Mouse (Mus musculus) kidney, postnatal 0 days (tissue): ENCODE data around the gene Tmem170b. TPM values are rescaled to one million over a fixed set of nuclear protein-coding genes. Genes with fewer than 3 reads are reported as not detected.

Experiments used
- ATAC-seq: fragments of 200-750 bp; cut with Nextera tagmentation; replicated peaks from 2 replicates; pipeline ENCODE4 v1.8.0; 2017; ENCODE audit warnings: low read depth, moderate number of reproducible peaks, moderate TSS enrichment, moderate library complexity; ENCODE audit not compliant: low FRiP score
- DNase-seq: peaks from one replicate; pipeline ENCODE4 v3.0.0-alpha.2; 2016; ENCODE audit warnings: low spot score
- H3K27ac ChIP-seq: fragments of 300-500 bp; sonication (generic); 2 replicates; pipeline ENCODE4 v1.5.1; 2014; ENCODE audit warnings: mild to moderate bottlenecking
- H3K27me3 ChIP-seq: fragments of 300-500 bp; sonication (generic); 2 replicates; pipeline ENCODE4 v1.6.1; 2014; ENCODE audit warnings: low read length, mixed read lengths; ENCODE audit not compliant: insufficient read depth
- H3K36me3 ChIP-seq: fragments of 300-500 bp; sonication (generic); 2 replicates; pipeline ENCODE4 v1.6.1; 2014; ENCODE audit warnings: low read length, mixed read lengths; ENCODE audit not compliant: insufficient read depth
- H3K4me1 ChIP-seq: fragments of 300-500 bp; sonication (generic); replicated peaks from 2 replicates; pipeline ENCODE4 v1.6.1; 2014; ENCODE audit warnings: antibody characterized with exemption, low read length, mixed read lengths; ENCODE audit not compliant: insufficient read depth
- H3K4me2 ChIP-seq: fragments of 300-500 bp; sonication (generic); 2 replicates; pipeline ENCODE4 v1.6.1; 2014; ENCODE audit warnings: mild to moderate bottlenecking, low read length, moderate library complexity, mixed read lengths
- H3K4me3 ChIP-seq: fragments of 300-500 bp; sonication (generic); replicated peaks from 2 replicates; pipeline ENCODE4 v1.5.1; 2014; ENCODE audit warnings: low read depth, low read length
- H3K9ac ChIP-seq: fragments of 300-500 bp; sonication (generic); 2 replicates; pipeline ENCODE4 v1.6.1; 2014; ENCODE audit warnings: low read depth, low read length
- H3K9me3 ChIP-seq: fragments of 300-500 bp; sonication (generic); replicated peaks from 2 replicates; pipeline ENCODE4 v1.6.1; 2016; ENCODE audit warnings: low read length, inconsistent platforms, mixed read lengths
- CTCF ChIP-seq: IDR thresholded peaks from 2 replicates; pipeline ENCODE4 v1.5.1; 2016; ENCODE audit warnings: antibody characterized with exemption, low read depth, mild to moderate bottlenecking, moderate library complexity
- WGBS: fragments of 180-500 bp; shearing (Covaris S2); extraction: QIAGEN DNeasy Blood & Tissue Kit; methylation state at CpG from one replicate; pipeline ENCODE4 v1.1.7; 2014; 5-methylcytosine and 5-hydroxymethylcytosine counted together
- polyA plus RNA-seq: library from polyadenylated mRNA; unstranded; fragments of >200 nt; fragmentation: Nextera tagmentation; extraction: Ambion mirVana; gene quantifications from 2 replicates; pipeline ENCODE4 v1.2.1, GENCODE M21; 2015

Gene Tmem170b
- polyA plus RNA-seq, 1 experiment from 2014 or later: 7.0 TPM

GRCm38 (mm10) chr13:41675966-41676835 is 70.5 kb downstream of the Tmem170b start:
- Histone ChIP-seq H3K36me3 (no peaks in the 10 kb centered on the region), H3K27me3 (no peaks in the 10 kb centered on the region), H3K27ac (peak overlapping the region; percentile 83), H3K4me2 (no peak overlapping the region), H3K9ac (no peak overlapping the region), H3K4me1 (peaks cover 19% of the 10 kb centered on the region), H3K9me3 (no peaks in the 10 kb centered on the region), H3K4me3 (no peak overlapping the region)
- ATAC-seq: peak; percentile 58
- no peak for DNase-seq
- no peak for TF ChIP-seq CTCF
- WGBS: 52% methylated on average over 9 of the region's 9 CpGs

DNA sequence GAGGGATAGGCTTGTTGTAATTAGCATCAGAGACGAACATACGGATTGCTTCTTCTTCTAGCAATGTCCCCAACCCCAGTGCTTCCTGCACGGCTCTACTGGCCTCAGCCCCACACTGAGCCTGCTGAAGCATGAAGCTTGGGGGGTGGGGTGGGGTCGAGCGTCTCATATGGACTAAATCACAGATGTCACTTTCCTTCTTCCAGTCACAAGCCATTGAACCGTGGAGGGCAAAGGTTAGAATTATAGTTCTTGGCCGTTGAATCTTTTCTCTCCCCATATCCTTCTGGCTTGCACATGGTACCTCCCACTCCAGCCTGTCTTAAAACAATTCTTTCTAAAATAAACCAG is 71.1 kb downstream of the Tmem170b start:
- peak overlapping the region; percentile 83 for H3K27ac ChIP-seq
- H3K4me1 ChIP-seq: peaks cover 19% of the 10 kb centered on the region
- no peak overlapping the region for H3K4me2 ChIP-seq
- ATAC-seq: peak; percentile 95
- TF ChIP-seq CTCF: no peak
- 18% methylated on average over 7 of the region's 7 CpGs for WGBS
- peak; percentile 93 for DNase-seq
- no peaks in the 10 kb centered on the region for H3K27me3 ChIP-seq
- H3K9ac ChIP-seq: no peak overlapping the region
- H3K4me3 ChIP-seq: no peak overlapping the region
- no peaks in the 10 kb centered on the region for H3K36me3 ChIP-seq
- H3K9me3 ChIP-seq: no peaks in the 10 kb centered on the region

DNA sequence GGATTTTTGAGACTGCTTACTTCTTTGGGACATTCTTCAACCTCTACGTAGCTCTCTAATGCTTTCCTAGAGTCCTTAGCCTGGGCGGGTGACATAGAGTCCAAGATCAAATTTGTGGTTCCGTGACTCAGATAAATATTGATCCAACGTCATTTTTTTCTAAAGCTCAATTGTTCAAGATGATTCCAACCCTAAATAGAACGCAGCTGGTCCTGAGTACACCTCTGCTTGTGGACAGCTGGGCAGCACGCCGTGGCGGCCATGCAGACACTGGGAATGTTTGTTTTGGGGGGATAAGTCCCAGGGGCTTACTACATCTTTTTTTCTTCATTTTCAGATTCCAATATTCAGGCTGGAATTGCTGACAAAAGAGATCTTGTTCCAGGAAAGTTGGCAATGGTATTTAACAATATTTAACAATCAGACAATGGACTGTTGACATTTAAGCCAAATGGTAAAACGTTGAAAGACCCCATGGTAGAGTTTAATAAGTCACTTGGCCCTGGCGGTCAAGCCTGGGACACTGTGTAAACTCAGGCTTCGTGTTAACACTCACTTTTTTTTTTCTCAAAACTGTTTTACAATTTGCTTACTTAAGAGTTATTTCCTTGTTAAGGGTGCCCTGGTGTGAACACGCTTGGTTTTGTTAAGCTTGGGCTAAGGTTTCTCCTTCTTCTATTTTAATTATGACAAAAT is 75.3 kb downstream of the Tmem170b start:
- no peak overlapping the region for H3K9ac ChIP-seq
- no peak for ATAC-seq
- 56% methylated on average over 12 of the region's 12 CpGs for WGBS
- no peaks in the 10 kb centered on the region for H3K9me3 ChIP-seq
- no peak overlapping the region for H3K27ac ChIP-seq
- H3K4me3 ChIP-seq: no peak overlapping the region
- H3K36me3 ChIP-seq: no peaks in the 10 kb centered on the region
- H3K27me3 ChIP-seq: no peaks in the 10 kb centered on the region
- TF ChIP-seq CTCF: no peak
- peaks cover 10% of the 10 kb centered on the region for H3K4me1 ChIP-seq
- DNase-seq: no peak
- no peak overlapping the region for H3K4me2 ChIP-seq

- ATAC-seq: no peak
- no peak overlapping the region for H3K27ac ChIP-seq
- 91% methylated on average over 12 of the region's 12 CpGs for WGBS
Observed at GRCm38 (mm10) chr13:41682341-41683119, 76.8 kb downstream of the Tmem170b start.

GRCm38 (mm10) chr13:41683356-41684012 is 77.8 kb downstream of the Tmem170b start:
- peak; percentile 61 for DNase-seq
- 85% methylated on average over 11 of the region's 11 CpGs for WGBS
- no peak for ATAC-seq

More at GRCm38 (mm10) chr13:41682341-41683119, 76.8 kb downstream of the Tmem170b start:
- no peak for TF ChIP-seq CTCF
- no peak overlapping the region for H3K4me2 ChIP-seq
- no peaks in the 10 kb centered on the region for H3K36me3 ChIP-seq
- H3K9me3 ChIP-seq: no peaks in the 10 kb centered on the region
- no peaks in the 10 kb centered on the region; the same call in 1 of the 2 replicates for H3K4me1 ChIP-seq
- no peaks in the 10 kb centered on the region for H3K27me3 ChIP-seq
- DNase-seq: no peak
- H3K9ac ChIP-seq: no peak overlapping the region
- no peak overlapping the region for H3K4me3 ChIP-seq

More at GRCm38 (mm10) chr13:41683356-41684012, 77.8 kb downstream of the Tmem170b start:
- Histone ChIP-seq H3K4me2 (no peak overlapping the region), H3K4me3 (no peak overlapping the region), H3K36me3 (no peaks in the 10 kb centered on the region), H3K9ac (no peak overlapping the region), H3K4me1 (no peaks in the 10 kb centered on the region), H3K9me3 (no peaks in the 10 kb centered on the region), H3K27me3 (no peaks in the 10 kb centered on the region), H3K27ac (no peak overlapping the region)
- peak; percentile 57; the same call in 1 of the 2 replicates for TF ChIP-seq CTCF
